Mouse (Mus musculus): ENCODE data around the gene Neurl4.

DNA sequence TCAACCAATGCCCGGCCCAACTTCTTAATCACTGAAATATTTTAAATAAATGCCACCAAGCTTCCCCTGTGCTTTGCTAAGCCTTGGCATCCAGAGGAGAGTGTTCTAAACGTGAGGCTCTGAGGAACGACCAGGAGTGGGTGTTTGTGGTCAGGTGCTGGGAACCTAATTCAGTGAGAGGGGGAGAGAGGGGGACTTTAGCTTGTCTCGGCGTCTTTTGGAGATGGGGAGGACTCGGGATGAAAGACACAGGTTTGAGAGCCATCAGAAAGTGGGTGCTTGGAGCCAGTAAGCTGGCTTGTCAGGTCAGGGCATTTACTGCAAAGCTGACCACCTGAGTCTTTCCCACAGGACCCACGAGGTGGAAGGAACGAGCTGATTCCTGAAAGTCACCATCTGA is 30.9 kb downstream of the Neurl4 start:
- TF ChIP-seq USF1 (IDR thresholded peaks at IDR 0.05; ENCODE audit: low read depth) (no peak), POLR2A (IDR thresholded peaks at IDR 0.05; ENCODE audit: insufficient read length, low read depth) (no peak), TCF3 (IDR thresholded peaks at IDR 0.05; ENCODE audit: insufficient read length, low read depth) (no peak), POLR2AphosphoS2 (IDR thresholded peaks at IDR 0.05; ENCODE audit: insufficient read length, low read depth) (no peak), MAX (IDR thresholded peaks at IDR 0.05; ENCODE audit: low read depth) (no peak), MYOG (IDR thresholded peaks at IDR 0.05; ENCODE audit: control insufficient read depth in 1 of 3, insufficient read depth in 1 of 3, insufficient read length in 2 of 3, low read depth in 2 of 3) (no peak), CEBPB (IDR thresholded peaks at IDR 0.05; ENCODE audit: insufficient read depth, poor library complexity, severe bottlenecking) (no peak), E2F4 (IDR thresholded peaks at IDR 0.05; ENCODE audit: insufficient read depth) (no peak), SRF (IDR thresholded peaks at IDR 0.05; ENCODE audit: control insufficient read depth, insufficient read length, low read depth) (no peak), MYOD1 (IDR thresholded peaks at IDR 0.05; ENCODE audit: control insufficient read depth in 1 of 3, insufficient read length in 2 of 3, low read depth in 2 of 3) (no peak), TCF12 (IDR thresholded peaks at IDR 0.05; ENCODE audit: insufficient read depth, poor library complexity, severe bottlenecking) (no peak), REST (IDR thresholded peaks at IDR 0.05; ENCODE audit: insufficient read depth, insufficient read length) (no peak)

Measured in myocyte (in vitro differentiated cells).